Mouse (Mus musculus) liver, embryonic 13.5 days (tissue): Measurements from ENCODE around the gene Mrap. TPM values are rescaled to one million over a fixed set of nuclear protein-coding genes. Genes with fewer than 3 reads are reported as not detected.

Source experiments
- ATAC-seq: fragments of 200-750 bp; cut with Nextera tagmentation; 2 replicates; pipeline ENCODE4 v1.8.0; 2017; ENCODE audit warnings: low read depth, mild to moderate bottlenecking, moderate number of reproducible peaks, moderate library complexity
- DNase-seq: peaks from one replicate; pipeline ENCODE4 v3.0.0; 2022
- H3K27ac ChIP-seq: fragments of 300-500 bp; sonication (generic); 2 replicates; pipeline ENCODE4 v1.5.1; 2015; ENCODE audit warnings: moderate library complexity, mild to moderate bottlenecking, inconsistent platforms
- H3K27me3 ChIP-seq: fragments of 300-500 bp; sonication (generic); 2 replicates; pipeline ENCODE4 v1.6.1; 2015; ENCODE audit warnings: mild to moderate bottlenecking, inconsistent platforms
- H3K36me3 ChIP-seq: fragments of 300-500 bp; sonication (generic); 2 replicates; pipeline ENCODE4 v1.6.1; 2015; ENCODE audit warnings: mild to moderate bottlenecking, inconsistent platforms
- H3K4me1 ChIP-seq: fragments of 300-500 bp; sonication (generic); replicated peaks from 2 replicates; pipeline ENCODE4 v1.6.1; 2015; ENCODE audit warnings: inconsistent platforms
- H3K4me2 ChIP-seq: fragments of 300-500 bp; sonication (generic); 2 replicates; pipeline ENCODE4 v1.6.1; 2015; ENCODE audit warnings: inconsistent platforms, mild to moderate bottlenecking, moderate library complexity
- H3K4me3 ChIP-seq: fragments of 300-500 bp; sonication (generic); replicated peaks from 2 replicates; pipeline ENCODE4 v1.5.1; 2015; ENCODE audit warnings: mild to moderate bottlenecking, inconsistent platforms
- H3K9ac ChIP-seq: fragments of 300-500 bp; sonication (generic); 2 replicates; pipeline ENCODE4 v1.6.1; 2015; ENCODE audit warnings: mild to moderate bottlenecking, inconsistent platforms
- H3K9me3 ChIP-seq: fragments of 300-500 bp; sonication (generic); replicated peaks from 2 replicates; pipeline ENCODE4 v1.6.1; 2016; ENCODE audit warnings: inconsistent platforms
- WGBS: fragments of 180-500 bp; shearing (Covaris S2); methylation state at CpG from one replicate; pipeline ENCODE4 v1.1.7; 2015; ENCODE audit not compliant: insufficient replicate concordance; 5-methylcytosine and 5-hydroxymethylcytosine counted together
- polyA plus RNA-seq: library from polyadenylated mRNA; unstranded; fragments of >200 nt; fragmentation: Nextera tagmentation; extraction: Ambion mirVana; gene quantifications from 2 replicates; pipeline ENCODE4 v1.2.1, GENCODE M21; 2015

Gene Mrap
- 48.8 and 52.6 TPM in 2 replicates for polyA plus RNA-seq

DNA sequence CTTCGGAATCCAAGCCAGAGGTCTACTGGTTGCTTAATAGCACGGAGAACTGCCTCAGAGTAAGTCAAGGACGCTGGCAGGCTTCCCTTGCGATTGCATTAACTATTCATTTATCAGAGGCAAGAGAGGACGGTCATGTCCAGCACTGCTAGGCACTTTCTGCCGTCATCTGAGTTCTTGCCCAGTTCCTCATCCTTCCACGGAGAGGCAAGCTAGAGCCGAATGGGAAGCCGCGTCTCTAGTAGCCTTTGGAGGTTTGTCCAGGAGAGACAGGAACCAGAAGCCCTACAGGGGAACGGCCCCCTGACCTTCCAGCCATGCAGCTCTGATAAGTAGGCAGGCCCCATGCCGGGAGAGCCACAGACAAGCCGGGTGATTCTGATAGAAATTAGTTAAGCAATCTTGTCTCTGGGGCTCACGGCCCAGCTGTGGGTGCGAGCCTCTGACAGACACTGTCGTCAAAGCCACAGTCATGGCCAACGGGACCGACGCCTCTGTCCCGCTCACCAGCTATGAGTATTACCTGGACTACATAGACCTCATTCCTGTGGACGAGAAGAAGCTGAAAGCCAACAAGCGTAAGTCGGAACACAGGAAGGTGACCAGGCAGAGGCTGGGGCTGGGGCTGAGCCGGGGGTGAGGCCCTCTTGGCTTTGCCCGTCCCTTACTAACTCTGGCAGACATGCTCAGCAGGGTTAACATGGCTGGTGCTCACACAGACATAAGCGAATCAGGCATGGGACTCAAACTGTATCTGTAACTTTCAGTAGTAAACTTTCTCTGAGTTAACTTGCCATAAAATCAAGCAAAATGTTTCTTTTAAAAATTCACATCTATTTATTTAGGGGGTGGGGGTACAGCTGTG lies at the start of gene Mrap:
Gene Mrap (plus strand): TSS at position 116 of the 865 bp plus-strand sequence.
- H3K27me3 ChIP-seq = no peaks in the 10 kb centered on the region
- H3K4me1 ChIP-seq = peaks cover 72% of the 10 kb centered on the region
- peak within 1 kb of the TSS; percentile 91 for H3K27ac ChIP-seq
- DNase-seq (peak; percentile 63), ATAC-seq (peak; percentile 92)
- peaks cover 12% of the 10 kb centered on the region; the same call in 1 of the 2 replicates for H3K36me3 ChIP-seq
- peak within 1 kb of the TSS; percentile 62 for H3K4me3 ChIP-seq
- no peaks in the 10 kb centered on the region for H3K9me3 ChIP-seq
- H3K4me2 ChIP-seq = peak within 1 kb of the TSS; percentile 63
- H3K9ac ChIP-seq = peak within 1 kb of the TSS; percentile 76
- WGBS = 28% methylated on average over 26 of the region's 26 CpGs

DNA sequence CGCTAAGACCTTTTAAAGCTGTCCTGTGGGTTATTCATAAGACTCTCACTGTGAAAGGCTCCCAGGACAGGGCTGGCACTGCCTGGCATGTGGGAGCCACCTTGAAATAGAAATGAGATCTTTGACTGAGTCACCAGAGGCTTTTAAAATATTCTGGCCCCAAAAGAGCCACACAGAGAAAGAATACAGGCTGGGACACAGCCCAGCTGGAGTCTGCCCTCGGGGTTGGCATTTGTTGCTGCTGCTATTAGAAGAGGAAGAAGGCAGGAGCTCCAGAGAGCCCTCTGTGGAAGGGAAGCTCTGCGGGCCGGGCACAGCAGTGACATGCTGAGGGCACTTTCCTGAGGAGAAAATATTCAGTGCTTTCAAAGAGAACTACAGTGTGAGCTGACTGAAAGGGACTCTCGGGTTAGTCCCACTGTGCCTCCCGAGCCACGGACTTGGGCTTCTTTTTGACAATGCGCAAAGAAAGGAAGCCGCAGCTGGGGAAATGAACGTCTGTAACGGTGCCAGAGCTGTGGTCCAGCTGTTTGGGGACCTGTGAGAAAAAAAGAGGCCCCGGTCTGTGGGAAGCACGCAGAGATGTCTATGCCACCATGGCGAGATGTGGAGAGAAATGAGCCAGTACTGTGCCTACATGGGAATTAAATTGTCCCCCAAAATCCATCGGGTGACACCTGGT lies 45.2 kb upstream of the Mrap start:
- no peak for ATAC-seq
- WGBS = 69% methylated on average over 15 of the region's 15 CpGs
- Histone ChIP-seq H3K9ac (no peak overlapping the region), H3K4me1 (no peaks in the 10 kb centered on the region), H3K36me3 (no peaks in the 10 kb centered on the region), H3K27me3 (no peaks in the 10 kb centered on the region), H3K4me3 (no peak overlapping the region), H3K27ac (no peak overlapping the region), H3K4me2 (no peak overlapping the region), H3K9me3 (no peaks in the 10 kb centered on the region)
- DNase-seq = no peak

- Histone ChIP-seq H3K9ac (no peak overlapping the region), H3K27ac (no peak overlapping the region), H3K36me3 (no peaks in the 10 kb centered on the region), H3K4me2 (no peak overlapping the region), H3K27me3 (no peaks in the 10 kb centered on the region), H3K9me3 (no peaks in the 10 kb centered on the region), H3K4me3 (no peak overlapping the region), H3K4me1 (no peaks in the 10 kb centered on the region)
- WGBS = 80% methylated on average over 5 of the region's 5 CpGs
- no peak for ATAC-seq
- DNase-seq = no peak
Observed at GRCm38 (mm10) chr16:90693625-90694024, 44.4 kb upstream of the Mrap start.

- H3K27ac ChIP-seq = no peak overlapping the region
- ATAC-seq = no peak
Observed at GRCm38 (mm10) chr16:90694719-90695118, 43.3 kb upstream of the Mrap start.

DNA sequence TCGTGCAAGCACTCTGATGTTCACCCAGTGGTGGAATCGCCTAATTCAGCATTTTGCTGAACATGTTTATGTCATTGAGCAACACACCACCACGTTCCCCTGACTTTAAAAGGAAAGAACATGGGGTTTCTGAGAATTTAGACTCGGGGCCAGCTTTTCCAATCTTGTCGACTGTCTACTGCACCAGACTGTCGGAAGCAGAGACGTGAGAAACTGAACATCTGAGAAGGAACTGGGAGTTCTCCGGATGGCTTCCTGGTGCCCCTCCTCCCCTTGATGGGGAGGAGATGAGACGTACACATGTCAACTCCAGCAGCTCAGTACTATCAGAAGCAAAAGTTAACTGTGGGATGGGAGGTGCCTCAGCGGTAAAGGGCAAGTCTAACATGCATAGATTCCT lies 42.9 kb upstream of the Mrap start:
- H3K9me3 ChIP-seq = no peaks in the 10 kb centered on the region
- H3K4me1 ChIP-seq = no peaks in the 10 kb centered on the region
- DNase-seq (no peak), ATAC-seq (no peak)
- H3K4me3 ChIP-seq = no peak overlapping the region
- no peak overlapping the region for H3K4me2 ChIP-seq
- H3K9ac ChIP-seq = no peak overlapping the region
- 58% methylated on average over 10 of the region's 10 CpGs for WGBS
- H3K27ac ChIP-seq = no peak overlapping the region
- H3K36me3 ChIP-seq = no peaks in the 10 kb centered on the region
- H3K27me3 ChIP-seq = no peaks in the 10 kb centered on the region

More at GRCm38 (mm10) chr16:90694719-90695118, 43.3 kb upstream of the Mrap start:
- Histone ChIP-seq H3K9ac (no peak overlapping the region), H3K4me1 (no peaks in the 10 kb centered on the region), H3K27me3 (no peaks in the 10 kb centered on the region), H3K4me2 (no peak overlapping the region), H3K4me3 (no peak overlapping the region), H3K9me3 (no peaks in the 10 kb centered on the region), H3K36me3 (no peaks in the 10 kb centered on the region)
- peak; percentile 16 for DNase-seq
- whole genome bisulfite sequencing = 44% methylated on average over 9 of the region's 9 CpGs

GRCm38 (mm10) chr16:90696306-90696705 lies 41.7 kb upstream of the Mrap start:
- Histone ChIP-seq H3K9ac (no peak overlapping the region), H3K9me3 (no peaks in the 10 kb centered on the region), H3K36me3 (no peaks in the 10 kb centered on the region), H3K4me2 (no peak overlapping the region), H3K4me1 (no peaks in the 10 kb centered on the region), H3K27me3 (no peaks in the 10 kb centered on the region), H3K27ac (no peak overlapping the region), H3K4me3 (no peak overlapping the region)
- ATAC-seq = no peak
- WGBS = 68% methylated on average over 9 of the region's 9 CpGs
- no peak for DNase-seq

GRCm38 (mm10) chr16:90699390-90699789 lies 38.6 kb upstream of the Mrap start:
- H3K27ac ChIP-seq = no peak overlapping the region
- DNase-seq (no peak), ATAC-seq (no peak)
- H3K4me2 ChIP-seq = no peak overlapping the region
- no peaks in the 10 kb centered on the region for H3K36me3 ChIP-seq
- H3K27me3 ChIP-seq = no peaks in the 10 kb centered on the region
- H3K9me3 ChIP-seq = 0 out of 2 replicates have a peak, but pooled peaks cover 2% of the 10 kb centered on the region
- peaks cover 3% of the 10 kb centered on the region; the same call in 1 of the 2 replicates for H3K4me1 ChIP-seq
- 75% methylated on average over 14 of the region's 14 CpGs for WGBS
- H3K4me3 ChIP-seq = no peak overlapping the region
- no peak overlapping the region for H3K9ac ChIP-seq

DNA sequence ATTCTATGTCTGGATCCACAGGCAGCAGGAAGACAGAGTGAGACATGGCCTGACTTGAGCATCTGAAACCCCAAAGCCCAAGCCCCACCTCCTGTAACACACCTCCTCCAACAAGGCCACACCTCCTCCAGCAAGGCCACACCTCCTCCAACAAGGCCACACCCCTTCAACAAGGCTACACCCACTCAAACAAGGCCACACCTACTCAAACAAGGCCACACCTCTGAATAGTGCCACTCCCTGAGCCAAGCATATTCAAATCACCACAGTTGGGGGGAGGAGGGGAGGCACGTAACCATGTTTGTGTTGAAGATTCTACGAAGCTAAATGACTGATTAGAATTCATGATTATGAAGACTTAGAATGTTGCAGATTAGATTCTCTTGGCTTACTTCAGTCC lies 36.5 kb upstream of the Mrap start:
- Histone ChIP-seq H3K9me3 (0 out of 2 replicates have a peak, but pooled peaks cover 2% of the 10 kb centered on the region), H3K4me2 (no peak overlapping the region), H3K36me3 (no peaks in the 10 kb centered on the region), H3K9ac (no peak overlapping the region), H3K4me1 (peaks cover 3% of the 10 kb centered on the region; the same call in 1 of the 2 replicates), H3K4me3 (no peak overlapping the region), H3K27me3 (no peaks in the 10 kb centered on the region), H3K27ac (no peak overlapping the region)
- DNase-seq (no peak), ATAC-seq (no peak)
- WGBS = 82% methylated on average over 2 of the region's 2 CpGs

DNA sequence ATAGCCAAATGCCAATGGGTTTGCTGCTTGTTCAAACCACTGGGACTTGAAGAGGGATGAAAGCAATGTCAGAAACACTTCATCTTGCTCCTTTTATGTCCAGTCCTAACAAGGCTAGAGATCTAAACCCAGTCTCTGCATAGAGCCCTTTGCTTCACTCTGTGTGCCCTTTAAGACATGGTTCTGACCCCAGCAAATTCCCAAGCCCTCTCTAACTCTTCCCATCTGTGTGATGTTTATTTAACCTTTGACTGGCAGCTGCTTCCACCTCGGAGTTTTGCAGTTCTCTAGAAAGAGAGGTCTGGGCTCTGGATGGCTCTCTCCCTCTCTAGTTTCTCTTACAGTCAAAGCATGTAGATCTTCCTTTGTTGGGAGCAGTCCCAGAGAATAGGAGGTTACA lies 34.4 kb upstream of the Mrap start:
- H3K4me2 ChIP-seq = no peak overlapping the region
- H3K4me1 ChIP-seq = peaks cover 3% of the 10 kb centered on the region; the same call in 1 of the 2 replicates
- DNase-seq = no peak
- H3K27me3 ChIP-seq = no peaks in the 10 kb centered on the region
- H3K9ac ChIP-seq = no peak overlapping the region
- H3K4me3 ChIP-seq = no peak overlapping the region
- 0 out of 2 replicates have a peak, but pooled peaks cover 2% of the 10 kb centered on the region for H3K9me3 ChIP-seq
- ATAC-seq = no peak
- no peak overlapping the region for H3K27ac ChIP-seq
- 5% methylated on average over 1 of the region's 1 CpGs for WGBS
- no peaks in the 10 kb centered on the region for H3K36me3 ChIP-seq

- H3K4me3 ChIP-seq = no peak overlapping the region
- WGBS = 57% methylated on average over 13 of the region's 13 CpGs
- DNase-seq (no peak), ATAC-seq (no peak)
- peaks cover 3% of the 10 kb centered on the region; the same call in 1 of the 2 replicates for H3K4me1 ChIP-seq
- 0 out of 2 replicates have a peak, but pooled peaks cover 3% of the 10 kb centered on the region for H3K27me3 ChIP-seq
- no peaks in the 10 kb centered on the region for H3K36me3 ChIP-seq
- H3K27ac ChIP-seq = no peak overlapping the region
- H3K9ac ChIP-seq = no peak overlapping the region
- 0 out of 2 replicates have a peak, but pooled peaks cover 2% of the 10 kb centered on the region for H3K9me3 ChIP-seq
- no peak overlapping the region for H3K4me2 ChIP-seq
Observed at GRCm38 (mm10) chr16:90704161-90704825, 33.7 kb upstream of the Mrap start.

DNA sequence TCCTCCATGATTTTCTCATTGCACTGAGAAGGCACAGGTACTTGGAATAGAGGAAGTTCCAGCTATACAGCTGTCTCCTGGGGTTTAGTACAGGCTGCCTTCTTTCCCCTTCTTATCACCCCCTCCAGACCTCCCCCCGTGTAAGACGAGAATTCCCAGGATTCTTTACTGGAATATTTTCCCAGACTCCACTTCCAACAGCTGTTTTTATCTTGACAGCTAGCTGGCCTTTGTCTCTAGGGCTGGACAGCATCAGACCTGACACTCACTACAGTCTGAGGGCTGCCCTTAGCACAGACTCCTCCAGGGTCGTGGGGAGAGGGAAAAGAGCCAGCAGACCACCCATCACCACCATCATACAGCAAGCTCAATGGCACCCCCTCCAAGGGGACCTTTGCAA lies 31.7 kb upstream of the Mrap start:
- ATAC-seq = no peak
- WGBS = 12% methylated on average over 3 of the region's 3 CpGs
- H3K4me2 ChIP-seq = no peak overlapping the region

More for the DNA sequence above, 31.7 kb upstream of the Mrap start:
- 0 out of 2 replicates have a peak, but pooled peaks cover 11% of the 10 kb centered on the region for H3K27me3 ChIP-seq
- no peak overlapping the region for H3K4me3 ChIP-seq
- H3K27ac ChIP-seq = no peak overlapping the region
- H3K36me3 ChIP-seq = no peaks in the 10 kb centered on the region
- H3K9me3 ChIP-seq = 0 out of 2 replicates have a peak, but pooled peaks cover 2% of the 10 kb centered on the region
- H3K9ac ChIP-seq = no peak overlapping the region
- DNase-seq = no peak
- H3K4me1 ChIP-seq = peaks cover 6% of the 10 kb centered on the region; the same call in 1 of the 2 replicates
